Mouse (Mus musculus) A20 (cell line): Measurements from ENCODE around the gene Gm20696.

ENCODE experiments used
- DNase-seq: peaks from one replicate; pipeline ENCODE4 v3.0.0-alpha.2; 2011; ENCODE audit warnings: low read depth, low spot score

Gm20696 gene

DNA sequence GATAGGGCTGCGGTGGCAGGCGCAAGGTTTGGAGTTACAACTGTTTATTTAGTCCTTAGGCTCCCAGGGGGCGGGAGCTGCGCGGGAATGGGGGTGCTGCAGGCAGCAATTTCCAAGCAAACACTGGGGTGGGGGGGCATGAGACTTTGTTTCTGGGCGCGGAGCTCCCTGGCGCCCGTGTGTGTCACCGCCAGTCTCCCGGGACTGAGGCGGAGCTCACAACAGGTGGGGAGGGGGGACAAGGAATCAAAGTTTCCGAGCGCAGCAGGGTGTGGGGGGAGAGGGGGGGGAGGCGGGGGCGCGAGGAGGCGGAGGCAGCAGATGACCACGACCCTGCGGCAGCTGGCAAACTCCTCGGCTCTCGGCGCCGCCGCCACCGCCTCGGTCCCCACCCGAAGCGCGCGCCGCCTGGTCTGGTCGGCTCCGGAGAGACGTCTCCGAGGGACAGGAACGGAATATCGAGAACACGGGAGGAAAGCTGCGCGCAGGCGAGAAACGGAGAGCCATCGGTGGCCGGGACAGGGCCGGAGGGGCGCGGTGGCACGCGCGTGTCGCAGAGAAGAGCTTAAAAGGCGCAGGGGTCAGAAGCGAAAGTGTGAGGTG lies 145.5 kb downstream of the Gm20696 start:
- peak; percentile 67 for DNase-seq

DNA sequence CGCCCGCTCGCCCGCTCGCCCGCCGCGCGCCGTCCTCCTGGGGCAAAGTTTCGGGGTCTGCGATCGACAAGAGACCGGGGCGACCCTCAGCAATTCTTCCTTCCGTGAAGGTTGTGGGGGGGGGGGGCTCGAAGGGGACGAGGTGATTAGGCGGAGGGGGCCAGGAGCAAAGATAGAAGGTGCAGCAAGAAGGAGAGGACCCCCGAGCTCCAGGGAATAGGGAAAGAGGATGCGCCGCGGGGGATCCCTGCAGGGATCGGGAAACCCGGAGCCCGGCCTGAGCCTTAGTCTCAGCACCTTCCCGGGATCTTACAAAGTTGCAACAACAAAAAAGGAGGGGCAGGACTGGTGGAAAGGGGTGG lies 145.9 kb downstream of the Gm20696 start:
- DNase-seq: no peak

- peak; percentile 40 for DNase-seq
These were observed 146.6 kb downstream of the Gm20696 start for GRCm38 (mm10) chr6:99519806-99520675.

DNA sequence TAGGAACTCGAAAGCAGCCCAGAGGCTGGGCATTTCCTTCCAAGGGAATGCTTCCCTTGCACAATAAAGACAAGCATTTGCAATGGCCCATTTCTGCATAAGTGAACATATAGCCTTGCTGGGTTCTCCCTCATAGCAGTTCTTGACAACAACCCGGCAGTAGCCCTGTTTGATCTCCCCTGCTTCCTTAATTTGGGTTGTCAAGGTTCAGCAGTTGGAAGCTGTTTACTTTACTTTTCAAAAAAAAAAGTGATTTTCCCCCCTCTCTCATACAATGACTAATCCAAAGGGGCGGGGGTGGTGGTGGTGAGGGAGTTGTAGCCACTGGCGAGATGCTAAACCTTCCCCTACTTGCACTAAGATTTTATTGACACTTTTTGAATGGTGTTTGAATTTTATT lies 147.5 kb downstream of the Gm20696 start:
- no peak for DNase-seq

- peak; percentile 84 for DNase-seq
These were observed 150.9 kb downstream of the Gm20696 start for GRCm38 (mm10) chr6:99515667-99516199.

DNA sequence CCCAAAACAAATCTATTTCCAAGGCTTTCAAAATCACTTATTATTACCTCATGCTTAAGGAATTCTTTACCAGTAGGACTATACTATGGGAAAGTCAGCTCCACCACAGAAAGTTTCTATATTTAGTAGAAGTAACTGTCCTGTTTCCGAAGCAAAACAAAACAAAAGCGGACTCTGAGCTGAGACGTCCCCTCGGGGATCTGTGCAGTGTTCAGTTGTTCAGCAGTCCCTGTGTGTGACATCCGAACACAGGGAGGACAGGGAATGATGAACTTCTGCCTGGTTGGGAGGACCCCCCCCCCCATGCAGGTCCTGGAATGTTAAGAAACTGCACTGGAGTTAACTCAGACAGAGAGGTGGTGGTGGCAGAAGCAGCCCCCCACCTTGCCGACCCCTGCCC lies 154.7 kb downstream of the Gm20696 start:
- DNase-seq: no peak

- no peak for DNase-seq
These were observed 157.4 kb downstream of the Gm20696 start for GRCm38 (mm10) chr6:99509189-99509592.

- DNase-seq: no peak
These were observed 159.8 kb downstream of the Gm20696 start for GRCm38 (mm10) chr6:99506816-99507215.

GRCm38 (mm10) chr6:99503741-99504140 lies 162.9 kb downstream of the Gm20696 start:
- DNase-seq: peak; percentile 63

DNA sequence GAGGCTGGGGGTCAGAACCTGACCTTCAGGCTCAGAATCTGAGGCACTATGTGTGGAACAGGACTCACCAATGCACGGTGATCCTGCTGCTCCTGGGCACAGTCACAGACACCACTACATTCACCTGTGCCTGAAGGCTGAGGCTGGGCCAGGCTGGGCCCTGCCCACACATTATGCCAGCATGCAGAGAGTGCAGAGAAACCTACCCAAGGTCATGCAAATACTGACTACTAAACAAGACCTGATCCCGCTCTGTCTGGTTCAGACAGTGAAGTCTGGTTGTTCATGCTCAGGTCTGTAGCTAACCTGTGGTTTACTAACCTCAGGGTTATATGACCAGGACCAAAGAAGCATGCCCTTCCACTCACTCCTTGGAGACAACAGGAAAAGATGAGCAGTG lies 163.9 kb downstream of the Gm20696 start:
- DNase-seq: no peak

- no peak for DNase-seq
These were observed 164.3 kb downstream of the Gm20696 start for GRCm38 (mm10) chr6:99502314-99502713.

DNA sequence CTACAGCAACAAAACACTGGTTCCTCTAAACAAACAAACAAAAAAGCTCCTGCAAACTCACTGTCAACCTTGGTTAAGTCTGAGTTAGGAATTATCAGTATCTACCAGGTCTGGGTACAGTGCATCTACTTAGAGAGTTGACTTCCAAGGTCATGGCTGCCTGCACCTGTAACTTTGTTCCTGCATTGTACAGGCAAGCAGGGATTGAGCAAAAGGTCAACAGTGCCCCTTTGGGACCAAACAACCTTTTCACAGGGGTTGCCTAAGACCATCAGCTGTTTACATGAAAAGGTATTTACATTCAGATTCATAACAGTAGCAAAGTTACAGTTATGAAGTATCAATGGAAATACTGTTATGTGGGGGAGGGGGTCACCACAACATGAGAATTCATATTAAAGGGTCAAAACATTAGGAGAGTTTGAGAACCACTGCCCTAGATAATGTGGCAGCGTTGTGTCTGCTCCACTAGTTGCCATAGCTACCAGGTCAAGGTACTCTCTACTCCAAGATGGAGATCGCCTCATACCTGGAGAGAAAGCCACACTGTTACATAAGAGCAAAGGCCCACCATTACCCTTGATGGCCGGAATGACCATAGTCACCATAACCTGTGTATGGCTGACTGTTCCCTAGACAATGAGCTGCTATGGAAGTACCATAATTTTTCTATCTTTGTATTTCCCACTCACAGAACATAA lies 165.9 kb downstream of the Gm20696 start:
- DNase-seq: no peak

GRCm38 (mm10) chr6:99498082-99498481 lies 168.5 kb downstream of the Gm20696 start:
- DNase-seq: no peak

DNA sequence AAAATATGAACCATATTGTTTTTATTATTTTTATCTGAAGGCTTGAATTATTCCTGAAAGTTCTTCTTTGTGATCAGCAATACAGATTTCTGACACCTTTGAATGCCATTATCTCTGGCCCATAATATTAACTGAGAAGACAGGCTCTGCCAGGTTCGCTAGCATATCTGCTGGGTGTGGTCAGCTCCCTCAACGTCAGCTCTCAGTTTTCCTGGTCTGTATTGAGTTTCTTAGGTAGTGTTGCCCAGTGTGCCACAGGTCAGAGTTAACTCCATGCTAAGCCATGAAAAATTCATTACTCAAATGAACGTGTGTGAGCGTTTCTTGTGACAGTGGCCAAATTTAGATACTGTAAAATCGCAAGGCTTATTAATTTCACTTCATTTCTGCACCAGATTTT lies 170.5 kb downstream of the Gm20696 start:
- no peak for DNase-seq

- DNase-seq: no peak
These were observed 173.7 kb downstream of the Gm20696 start for GRCm38 (mm10) chr6:99492937-99493336.

- DNase-seq: no peak
These were observed 174.5 kb downstream of the Gm20696 start for GRCm38 (mm10) chr6:99491979-99492544.

GRCm38 (mm10) chr6:99491146-99491545 lies 175.5 kb downstream of the Gm20696 start:
- no peak for DNase-seq

DNA sequence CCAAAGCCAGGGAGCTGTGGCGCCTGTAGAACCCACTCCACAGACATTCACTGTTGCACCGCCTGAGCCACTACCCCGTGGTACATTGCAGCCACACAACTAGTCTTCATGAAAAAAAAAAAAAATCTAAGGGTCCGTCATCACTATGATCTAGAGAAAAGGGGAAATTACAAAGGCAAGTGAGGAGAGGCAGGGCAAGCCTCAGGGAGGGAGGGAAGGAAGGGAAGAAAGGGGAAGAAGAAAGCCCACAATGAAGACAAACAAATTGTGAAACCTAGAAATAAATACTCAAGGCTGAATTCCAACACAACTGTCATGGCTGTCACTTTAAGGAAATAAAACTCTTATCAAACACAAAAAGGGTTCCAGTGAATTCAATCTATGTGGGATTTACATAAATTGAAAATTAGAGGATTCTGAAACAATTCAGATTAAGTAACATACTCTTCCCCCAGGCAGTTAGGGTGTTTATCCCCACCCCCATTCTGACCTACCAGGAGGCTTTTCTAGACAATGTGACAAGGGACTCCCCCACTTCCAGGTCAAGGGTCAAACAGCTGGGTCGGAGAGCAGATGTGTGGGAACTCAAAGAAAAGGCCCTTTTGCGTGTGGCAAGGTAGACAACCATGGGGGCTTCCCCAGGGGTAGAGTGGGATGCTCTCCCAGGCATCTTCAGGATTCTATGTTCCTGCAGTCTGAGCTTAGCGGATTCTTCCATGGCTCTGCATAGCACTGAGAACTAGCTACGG lies 176.5 kb downstream of the Gm20696 start:
- peak; percentile 30 for DNase-seq

DNA sequence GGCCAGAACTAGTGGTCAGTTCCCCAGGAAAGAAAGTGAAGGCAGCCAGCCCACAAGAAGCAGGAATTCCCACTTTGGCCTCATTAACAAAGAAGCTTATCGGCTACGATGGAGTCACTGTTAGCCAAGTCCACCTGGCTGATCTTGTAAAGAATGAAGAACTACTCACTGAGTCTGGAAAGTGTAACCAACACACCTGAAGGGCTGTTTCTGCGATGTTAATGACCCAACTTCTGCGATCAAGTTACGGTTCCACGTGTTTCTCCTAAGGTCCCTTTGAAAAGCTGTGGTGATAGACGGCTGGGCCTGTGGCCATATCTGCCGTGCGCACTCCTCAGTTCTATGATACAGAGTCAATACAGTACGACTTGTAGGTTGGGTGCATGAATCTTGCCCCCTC lies 177.2 kb downstream of the Gm20696 start:
- DNase-seq: no peak

DNA sequence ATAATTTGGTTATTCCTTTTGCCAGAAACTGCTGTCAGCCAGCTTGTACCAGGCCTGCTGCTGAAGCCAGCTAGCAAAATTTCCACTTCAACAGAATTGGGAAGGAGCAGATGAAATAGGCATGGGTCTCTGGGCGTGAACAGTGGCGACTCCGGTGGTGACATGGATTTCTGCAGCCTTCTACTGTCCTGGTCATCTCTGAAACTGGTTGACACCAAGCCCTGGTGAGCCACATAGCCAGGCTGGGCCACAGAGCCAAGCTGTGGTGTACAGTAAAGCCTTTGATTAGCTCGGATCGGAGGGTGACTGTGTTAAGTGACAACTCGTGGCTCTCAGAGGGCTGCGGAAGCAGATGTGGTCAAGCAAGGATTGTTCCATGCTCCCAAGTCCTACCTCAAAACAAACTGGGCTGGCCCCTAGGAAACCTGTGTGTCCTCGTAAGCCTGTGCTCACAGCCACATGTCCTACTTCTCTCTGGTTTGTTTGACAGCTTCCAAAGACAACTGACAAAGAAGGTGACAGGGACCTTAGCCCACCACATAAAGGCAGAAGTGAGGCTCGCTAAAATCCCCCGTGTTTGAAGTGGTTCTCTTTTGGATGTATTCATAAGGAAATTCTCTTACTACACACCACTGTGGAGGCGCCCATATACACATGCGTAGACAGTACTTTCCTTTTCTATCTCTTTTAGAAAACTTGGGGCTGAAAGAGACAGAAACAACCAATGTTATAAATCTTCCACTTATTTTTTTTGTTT lies 180.5 kb downstream of the Gm20696 start:
- no peak for DNase-seq
